In genomic region chr19:5662310-5662709, GRCm38 (mm10) we compare ENCODE assay signal across 9 mouse cellular contexts. TPM values are rescaled to one million over a fixed set of nuclear protein-coding genes. Genes with fewer than 3 reads are reported as not detected.
A peak's percentile ranks its signal among the peaks of the same experiment; 100 is the strongest.
DNase-seq lines count a peak whose midpoint lies in the region; ATAC-seq and TF ChIP-seq lines count a peak whose summit lies in the region.
"Had no signal": no experiment of that assay in that cellular context is flagged by ENCODE, and none has a peak within 500 bp of the region (broad histone marks: within the 10 kb centered on the region; RNA-seq: fewer than 3 reads in every experiment).

No protein-coding gene starts in this region.

- H3K4me1 ChIP-seq in cortical plate, adult 2 months (ENCODE audit: control insufficient read depth, insufficient read depth, low read length): no peaks in the 10 kb centered on the region
- peaks cover 23% of the 10 kb centered on the region for H3K4me1 ChIP-seq in intestine, embryonic 15.5 days (replicated peaks)

- WGBS in intestine, embryonic 15.5 days: 77% methylated on average over 8 of the region's 8 CpGs

- no peaks in the 10 kb centered on the region for H3K9me3 ChIP-seq in intestine, embryonic 15.5 days

- H3K36me3 ChIP-seq in intestine, embryonic 15.5 days: peaks cover 15% of the 10 kb centered on the region

- intact Hi-C loops in heart, postnatal 14 days (cut with DNase I): no loop called here

- peak overlapping the region; percentile 73 for H3K4me2 ChIP-seq in intestine, embryonic 15.5 days (replicated peaks)

- ATAC-seq in intestine, embryonic 15.5 days: no peak

- no peaks in the 10 kb centered on the region for H3K27me3 ChIP-seq in intestine, embryonic 15.5 days (replicated peaks)

- TF ChIP-seq CTCF in cortical plate, adult 2 months (IDR thresholded peaks at IDR 0.05; ENCODE audit: extremely low read depth, insufficient read depth, low read length): no peak

- H3K4me3 ChIP-seq in cortical plate, adult 2 months (ENCODE audit: insufficient read depth, low read length): peak overlapping the region; percentile 47; the same call in 1 of the 2 replicates
- peak overlapping the region; percentile 52 for H3K4me3 ChIP-seq in intestine, embryonic 15.5 days (replicated peaks)

- no peak for TF ChIP-seq POLR2A in cortical plate, adult 2 months (IDR thresholded peaks at IDR 0.05; ENCODE audit: extremely low read depth, insufficient read depth, low read length)

- peak overlapping the region; percentile 18; the same call in 1 of the 2 replicates for H3K27ac ChIP-seq in cortical plate, adult 2 months (ENCODE audit: insufficient read depth, low read length)
- H3K27ac ChIP-seq in intestine, embryonic 15.5 days: peak overlapping the region; percentile 94

- peak; percentile 94 for DNase-seq in heart, adult 11 months
- no peak for DNase-seq in heart, postnatal 14 days
- DNase-seq in naive thymus-derived CD4-positive, alpha-beta T cell, adult 2 months (ENCODE audit: low read depth): peak; percentile 64
- no peak for DNase-seq in ovary, postnatal 36 days (ENCODE audit: low spot score)
- no peak for DNase-seq in left cerebral cortex, adult 18-20 months (ENCODE audit: low spot score in 2 of 2)
- DNase-seq in urinary bladder, postnatal 10 days (ENCODE audit: low spot score): no peak

- peak overlapping the region; percentile 57; the same call in 1 of the 2 replicates for H3K9ac ChIP-seq in intestine, embryonic 15.5 days

RNA-seq across cellular contexts. Expression of gene Sipa1, which starts 1.2 kb away (rescaled TPM):
- total RNA-seq in heart, postnatal 14 days (2021): 10 to 100 TPM; 32.7 to 33.8 TPM
- 16.9 and 17.7 TPM in 2 replicates for polyA plus RNA-seq in cortical plate, adult 2 months (2012; rRNA removed)
- 21.5 and 23.8 TPM in 2 replicates for polyA plus RNA-seq in intestine, embryonic 15.5 days (2015; fragmentation: Nextera tagmentation; extraction: Ambion mirVana)
- total RNA-seq in left cerebral cortex, adult 18-20 months (2021): 10 to 100 TPM; 11.5 to 13.3 TPM

RNA-seq across cellular contexts. Expression of gene Rela, which starts 25.0 kb away (rescaled TPM):
- total RNA-seq in heart, postnatal 14 days (2021): 10 to 100 TPM; 25.8 to 29.9 TPM
- 30.9 and 32.5 TPM in 2 replicates for polyA plus RNA-seq in cortical plate, adult 2 months (2012; rRNA removed)
- 43.0 and 43.3 TPM in 2 replicates for polyA plus RNA-seq in intestine, embryonic 15.5 days (2015; fragmentation: Nextera tagmentation; extraction: Ambion mirVana)
- total RNA-seq in left cerebral cortex, adult 18-20 months (2021): 10 to 100 TPM; 18.8 to 22.0 TPM

RNA-seq across cellular contexts. Expression of gene Map3k11, which starts 26.2 kb away (rescaled TPM):
- 10 to 100 TPM; 35.9 to 37.2 TPM for total RNA-seq in heart, postnatal 14 days (2021)
- 21.1 and 23.1 TPM in 2 replicates for polyA plus RNA-seq in cortical plate, adult 2 months (2012; rRNA removed)
- 33.7 and 36.3 TPM in 2 replicates for polyA plus RNA-seq in intestine, embryonic 15.5 days (2015; fragmentation: Nextera tagmentation; extraction: Ambion mirVana)
- 10 to 100 TPM; 18.8 to 22.4 TPM for total RNA-seq in left cerebral cortex, adult 18-20 months (2021)

RNA-seq across cellular contexts. Expression of gene Pcnx3, which starts 26.4 kb away (rescaled TPM):
- total RNA-seq in heart, postnatal 14 days (2021): 10 to 100 TPM; 24.0 to 24.9 TPM
- 59.9 and 60.8 TPM in 2 replicates for polyA plus RNA-seq in cortical plate, adult 2 months (2012; rRNA removed)
- polyA plus RNA-seq in intestine, embryonic 15.5 days (2015; fragmentation: Nextera tagmentation; extraction: Ambion mirVana): 16.3 and 16.8 TPM in 2 replicates
- total RNA-seq in left cerebral cortex, adult 18-20 months (2021): 10 to 100 TPM; 61.1 to 74.0 TPM

RNA-seq across cellular contexts. Expression of gene Kcnk7, which starts 41.9 kb away (rescaled TPM):
- total RNA-seq in heart, postnatal 14 days (2021): not detected
- 0.09 and 0.23 TPM in 2 replicates for polyA plus RNA-seq in cortical plate, adult 2 months (2012; rRNA removed)
- polyA plus RNA-seq in intestine, embryonic 15.5 days (2015; fragmentation: Nextera tagmentation; extraction: Ambion mirVana): 0.29 and 0.43 TPM in 2 replicates
- not detected for total RNA-seq in left cerebral cortex, adult 18-20 months (2021)
- total RNA-seq: heart, adult 18-20 months had no signal

Comparison
In these comparisons a context has a peak if more than half of its experiments do, and no peak if none do; other contexts are left out.
1. DNase-seq: peak in heart, adult 11 months (single experiment) and naive thymus-derived CD4-positive, alpha-beta T cell, adult 2 months (single experiment); none in heart, postnatal 14 days (0 of 2), ovary, postnatal 36 days (single experiment), left cerebral cortex, adult 18-20 months (0 of 2) and urinary bladder, postnatal 10 days (single experiment).